Mouse (Mus musculus) kidney, embryonic 16.5 days (tissue): Measurements from ENCODE around the gene Mfsd4b3. TPM values are rescaled to one million over a fixed set of nuclear protein-coding genes. Genes with fewer than 3 reads are reported as not detected.

Source experiments
- polyA plus RNA-seq: library from polyadenylated mRNA; unstranded; fragments of >200 nt; fragmentation: Nextera tagmentation; extraction: Ambion mirVana; gene quantifications from 2 replicates; pipeline ENCODE4 v1.2.1, GENCODE M21; 2015

The Mfsd4b3 gene
- polyA plus RNA-seq, 1 experiment from 2014 or later, result 4.0 TPM

Other genes starting within 250 kb of the Mfsd4b3 start
- gene Rev3l, start 228.0 kb downstream of the Mfsd4b3 start, polyA plus RNA-seq, result 13.8 and 15.9 TPM in 2 replicates
- 4.9 and 5.1 TPM in 2 replicates for gene Mfsd4b4, start 60.9 kb downstream of the Mfsd4b3 start, polyA plus RNA-seq
- gene Mfsd4b2, start 33.2 kb downstream of the Mfsd4b3 start, polyA plus RNA-seq, result not detected in 2 replicates
- gene Mfsd4b5, start 26.5 kb upstream of the Mfsd4b3 start, polyA plus RNA-seq, result 7.0 and 7.5 TPM in 2 replicates
- gene Mfsd4b1, start 65.1 kb upstream of the Mfsd4b3 start, polyA plus RNA-seq, result 9.0 and 12.0 TPM in 2 replicates
- 9.6 and 10.3 TPM in 2 replicates for gene Slc16a10, start 182.1 kb upstream of the Mfsd4b3 start, polyA plus RNA-seq